Mouse (Mus musculus) kidney, postnatal 0 days (tissue): ENCODE data around the gene Acsm5. TPM values are rescaled to one million over a fixed set of nuclear protein-coding genes. Genes with fewer than 3 reads are reported as not detected.

ENCODE experiments used
- ATAC-seq: fragments of 200-750 bp; cut with Nextera tagmentation; replicated peaks from 2 replicates; pipeline ENCODE4 v1.8.0; 2017; ENCODE audit warnings: low read depth, moderate number of reproducible peaks, moderate TSS enrichment, moderate library complexity; ENCODE audit not compliant: low FRiP score
- DNase-seq: peaks from one replicate; pipeline ENCODE4 v3.0.0-alpha.2; 2016; ENCODE audit warnings: low spot score
- H3K27ac ChIP-seq: fragments of 300-500 bp; sonication (generic); 2 replicates; pipeline ENCODE4 v1.5.1; 2014; ENCODE audit warnings: mild to moderate bottlenecking
- H3K27me3 ChIP-seq: fragments of 300-500 bp; sonication (generic); 2 replicates; pipeline ENCODE4 v1.6.1; 2014; ENCODE audit warnings: low read length, mixed read lengths; ENCODE audit not compliant: insufficient read depth
- H3K36me3 ChIP-seq: fragments of 300-500 bp; sonication (generic); 2 replicates; pipeline ENCODE4 v1.6.1; 2014; ENCODE audit warnings: low read length, mixed read lengths; ENCODE audit not compliant: insufficient read depth
- H3K4me1 ChIP-seq: fragments of 300-500 bp; sonication (generic); replicated peaks from 2 replicates; pipeline ENCODE4 v1.6.1; 2014; ENCODE audit warnings: antibody characterized with exemption, low read length, mixed read lengths; ENCODE audit not compliant: insufficient read depth
- H3K4me2 ChIP-seq: fragments of 300-500 bp; sonication (generic); 2 replicates; pipeline ENCODE4 v1.6.1; 2014; ENCODE audit warnings: mild to moderate bottlenecking, low read length, moderate library complexity, mixed read lengths
- H3K4me3 ChIP-seq: fragments of 300-500 bp; sonication (generic); replicated peaks from 2 replicates; pipeline ENCODE4 v1.5.1; 2014; ENCODE audit warnings: low read depth, low read length
- H3K9ac ChIP-seq: fragments of 300-500 bp; sonication (generic); 2 replicates; pipeline ENCODE4 v1.6.1; 2014; ENCODE audit warnings: low read depth, low read length
- H3K9me3 ChIP-seq: fragments of 300-500 bp; sonication (generic); replicated peaks from 2 replicates; pipeline ENCODE4 v1.6.1; 2016; ENCODE audit warnings: low read length, inconsistent platforms, mixed read lengths
- CTCF ChIP-seq: IDR thresholded peaks from 2 replicates; pipeline ENCODE4 v1.5.1; 2016; ENCODE audit warnings: antibody characterized with exemption, low read depth, mild to moderate bottlenecking, moderate library complexity
- WGBS: fragments of 180-500 bp; shearing (Covaris S2); extraction: QIAGEN DNeasy Blood & Tissue Kit; methylation state at CpG from one replicate; pipeline ENCODE4 v1.1.7; 2014; 5-methylcytosine and 5-hydroxymethylcytosine counted together
- polyA plus RNA-seq: library from polyadenylated mRNA; unstranded; fragments of >200 nt; fragmentation: Nextera tagmentation; extraction: Ambion mirVana; gene quantifications from 2 replicates; pipeline ENCODE4 v1.2.1, GENCODE M21; 2015

The Acsm5 gene
- polyA plus RNA-seq, 1 experiment from 2014 or later, result 5.0 TPM

DNA sequence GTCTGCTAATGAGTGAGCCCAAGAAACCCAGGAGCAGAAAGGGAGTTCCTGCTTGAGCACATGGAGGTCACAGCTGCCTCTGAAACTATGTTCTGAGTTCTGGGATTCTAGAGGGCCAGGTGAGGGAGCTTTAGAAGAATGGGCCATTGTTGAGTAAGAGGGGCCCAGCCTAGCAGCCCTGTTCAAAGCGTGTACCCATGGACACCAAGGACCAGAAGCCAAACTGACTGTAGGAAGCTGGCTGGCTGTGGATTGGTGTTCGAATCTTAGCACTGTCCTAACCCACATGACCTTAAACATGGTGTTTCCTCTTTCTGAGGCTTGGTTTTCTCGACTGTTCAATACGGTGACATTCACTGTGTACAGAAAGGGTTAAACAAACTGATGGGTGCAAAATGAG, 4.1 kb downstream of the Acsm5 start, which contains the start of gene Pdilt:
Gene Pdilt, minus strand, starts transcription at position 101 of the 400 bp plus-strand sequence.
- Histone ChIP-seq H3K4me1 (no peaks in the 10 kb centered on the region; the same call in 1 of the 2 replicates), H3K27ac (no peak within 1 kb of the TSS), H3K27me3 (no peaks in the 10 kb centered on the region), H3K9me3 (no peaks in the 10 kb centered on the region), H3K4me2 (no peak within 1 kb of the TSS), H3K36me3 (no peaks in the 10 kb centered on the region), H3K9ac (no peak within 1 kb of the TSS), H3K4me3 (no peak within 1 kb of the TSS)
- no peak for DNase-seq
- WGBS, result 70% methylated on average over 4 of the region's 4 CpGs
- no peak for TF ChIP-seq CTCF
- no peak for ATAC-seq

DNA sequence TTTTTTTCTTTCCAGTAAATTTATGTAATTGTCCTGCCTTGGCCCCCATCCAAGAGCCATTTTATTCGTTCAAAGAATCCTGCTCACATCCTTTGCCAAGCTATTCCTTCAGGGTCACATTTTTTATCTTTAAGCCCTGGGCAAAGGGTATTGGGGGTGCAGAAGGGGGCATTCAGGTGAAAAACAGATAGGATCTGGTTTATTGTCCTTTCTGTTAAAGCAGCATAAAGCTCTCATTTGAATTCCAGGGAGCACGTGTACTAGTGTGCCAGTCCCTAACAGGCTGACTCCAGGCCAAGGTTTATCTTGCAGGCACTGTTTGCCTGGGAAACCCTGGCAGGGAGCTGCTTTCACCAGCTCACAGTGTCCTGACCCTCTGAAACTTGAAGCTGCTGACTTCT, 6.6 kb downstream of the Acsm5 start:
- Histone ChIP-seq H3K9me3 (no peaks in the 10 kb centered on the region), H3K4me3 (no peak overlapping the region), H3K4me1 (no peaks in the 10 kb centered on the region; the same call in 1 of the 2 replicates), H3K9ac (no peak overlapping the region), H3K27me3 (no peaks in the 10 kb centered on the region), H3K36me3 (no peaks in the 10 kb centered on the region), H3K27ac (peak overlapping the region; percentile 42; the same call in 1 of the 2 replicates), H3K4me2 (no peak overlapping the region)
- DNase-seq, result no peak
- no peak for TF ChIP-seq CTCF
- no peak for ATAC-seq
- WGBS, result 11% methylated on average over 2 of the region's 2 CpGs

DNA sequence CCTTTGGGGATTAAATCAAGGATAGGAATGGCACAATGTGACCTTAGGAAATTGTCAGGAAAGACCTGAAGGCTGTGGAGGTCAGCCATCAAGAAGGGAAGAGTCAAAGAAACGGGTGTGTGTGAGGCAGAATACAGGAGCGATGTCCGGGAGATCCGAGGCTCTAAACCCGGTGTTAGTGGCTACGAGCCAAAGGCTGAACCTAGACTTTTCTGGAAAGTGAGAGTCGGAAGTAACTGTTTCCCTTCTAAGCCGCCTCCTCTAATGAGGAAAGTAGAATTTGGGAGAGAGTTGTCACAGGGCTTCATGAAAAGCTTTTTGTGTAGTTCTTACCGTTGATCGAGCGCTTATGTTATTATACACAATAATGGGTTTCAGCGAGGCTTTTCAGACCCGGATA, 7.2 kb downstream of the Acsm5 start:
- Histone ChIP-seq H3K9me3 (no peaks in the 10 kb centered on the region), H3K4me1 (no peaks in the 10 kb centered on the region; the same call in 1 of the 2 replicates), H3K36me3 (no peaks in the 10 kb centered on the region), H3K9ac (no peak overlapping the region), H3K27me3 (no peaks in the 10 kb centered on the region), H3K27ac (peak overlapping the region; percentile 42; the same call in 1 of the 2 replicates), H3K4me3 (no peak overlapping the region), H3K4me2 (no peak overlapping the region)
- ATAC-seq, result no peak
- no peak for DNase-seq
- WGBS, result 77% methylated on average over 13 of the region's 13 CpGs
- TF ChIP-seq CTCF, result no peak

DNA sequence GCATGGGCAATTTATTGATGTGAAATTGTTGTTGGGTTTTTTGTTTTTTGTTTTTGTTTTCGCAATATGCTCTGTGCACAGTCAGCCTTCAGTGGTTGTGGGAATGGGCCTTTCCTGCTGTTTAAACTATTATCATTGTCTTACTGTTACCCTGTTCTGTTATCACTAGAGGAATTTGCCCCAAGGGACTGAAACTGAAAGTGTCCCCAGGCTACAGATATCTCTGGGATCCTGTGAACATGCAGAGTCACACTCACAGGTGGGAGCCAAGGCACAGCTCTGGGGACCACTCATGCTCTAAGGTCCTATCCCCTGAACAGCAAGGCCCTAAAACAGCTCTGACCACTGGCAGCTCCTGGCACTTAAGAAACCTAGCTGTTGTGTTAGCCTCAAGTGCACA, 7.9 kb downstream of the Acsm5 start:
- Histone ChIP-seq H3K36me3 (no peaks in the 10 kb centered on the region), H3K4me1 (no peaks in the 10 kb centered on the region; the same call in 1 of the 2 replicates), H3K9me3 (no peaks in the 10 kb centered on the region), H3K9ac (no peak overlapping the region), H3K4me2 (no peak overlapping the region), H3K27me3 (no peaks in the 10 kb centered on the region), H3K27ac (no peak overlapping the region), H3K4me3 (no peak overlapping the region)
- DNase-seq (no peak), ATAC-seq (no peak)
- TF ChIP-seq CTCF, result no peak
- WGBS, result 90% methylated on average over 1 of the region's 1 CpGs

DNA sequence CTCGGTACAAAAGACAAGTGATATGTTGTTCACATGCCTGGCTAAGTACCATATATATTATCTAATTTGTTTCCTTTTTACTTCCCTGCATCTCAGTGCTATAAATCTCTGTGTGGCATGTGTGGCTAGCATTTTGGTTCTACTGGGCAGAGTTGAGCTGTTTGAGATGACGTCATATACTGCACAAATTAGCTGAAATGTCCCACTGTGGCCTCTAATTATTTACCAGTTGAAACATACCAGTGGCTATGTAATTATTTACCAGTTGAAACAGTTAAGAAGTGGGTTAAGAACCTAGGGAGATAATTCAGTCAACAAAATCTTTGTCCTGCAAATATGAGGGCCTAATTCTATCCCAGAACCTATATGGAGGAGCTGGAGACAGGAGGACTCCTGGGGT, 8.3 kb downstream of the Acsm5 start:
- peak; percentile 56; the same call in 1 of the 2 replicates for ATAC-seq
- no peak overlapping the region for H3K27ac ChIP-seq
- H3K4me2 ChIP-seq, result no peak overlapping the region
- DNase-seq, result no peak
- no peak for TF ChIP-seq CTCF
- H3K27me3 ChIP-seq, result no peaks in the 10 kb centered on the region
- H3K9ac ChIP-seq, result no peak overlapping the region
- WGBS, result 28% methylated on average over 2 of the region's 2 CpGs
- no peak overlapping the region for H3K4me3 ChIP-seq
- H3K36me3 ChIP-seq, result no peaks in the 10 kb centered on the region
- no peaks in the 10 kb centered on the region; the same call in 1 of the 2 replicates for H3K4me1 ChIP-seq
- H3K9me3 ChIP-seq, result no peaks in the 10 kb centered on the region

DNA sequence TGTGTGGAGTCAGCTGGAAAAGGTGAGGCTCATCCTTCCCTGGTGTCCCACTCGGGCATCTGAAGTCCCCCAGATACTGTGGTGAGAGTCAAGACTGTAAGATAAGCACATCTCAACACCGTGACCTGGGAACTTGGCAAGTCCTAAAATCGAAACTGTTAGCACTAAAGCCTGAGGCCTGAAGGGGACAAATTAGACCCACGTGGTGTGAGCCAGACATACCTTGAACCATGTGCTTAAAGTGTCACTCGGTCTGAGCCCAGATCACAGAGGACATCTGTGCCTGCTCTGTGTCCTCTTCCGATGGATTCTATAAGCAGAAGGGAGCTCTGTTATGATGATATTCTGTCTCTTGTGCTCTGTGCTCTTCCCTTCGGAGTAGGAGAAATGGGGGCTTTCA, 9.4 kb downstream of the Acsm5 start:
- no peak overlapping the region for H3K9ac ChIP-seq
- no peaks in the 10 kb centered on the region for H3K27me3 ChIP-seq
- no peak for ATAC-seq
- no peak for TF ChIP-seq CTCF
- WGBS, result 69% methylated on average over 7 of the region's 7 CpGs
- no peak for DNase-seq
- H3K4me2 ChIP-seq, result no peak overlapping the region
- no peaks in the 10 kb centered on the region for H3K9me3 ChIP-seq
- H3K36me3 ChIP-seq, result no peaks in the 10 kb centered on the region
- no peaks in the 10 kb centered on the region; the same call in 1 of the 2 replicates for H3K4me1 ChIP-seq
- no peak overlapping the region for H3K27ac ChIP-seq
- H3K4me3 ChIP-seq, result no peak overlapping the region

DNA sequence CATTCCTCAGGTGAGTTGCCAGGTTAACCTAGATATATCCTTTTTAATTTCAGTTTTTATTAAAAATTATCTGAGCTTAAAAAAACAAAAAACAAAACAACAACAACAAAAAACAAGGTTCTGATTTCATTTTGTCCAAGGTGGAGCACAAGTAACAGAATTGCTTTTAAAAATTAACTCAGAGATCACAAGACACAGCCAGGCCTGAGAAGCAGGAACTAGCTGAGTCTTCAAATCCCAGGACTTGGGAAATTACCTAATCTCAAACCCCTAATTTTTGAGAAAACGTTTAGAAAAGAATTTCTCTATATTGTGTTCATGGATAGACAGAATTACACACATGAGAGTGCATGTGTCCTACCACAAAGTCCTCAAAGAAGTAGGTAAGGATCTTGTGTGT, 13.7 kb downstream of the Acsm5 start:
- H3K36me3 ChIP-seq, result no peaks in the 10 kb centered on the region
- no peak overlapping the region for H3K4me2 ChIP-seq
- WGBS, result 41% methylated on average over 1 of the region's 1 CpGs
- H3K4me1 ChIP-seq, result no peaks in the 10 kb centered on the region; the same call in 1 of the 2 replicates
- ATAC-seq, result no peak
- no peaks in the 10 kb centered on the region for H3K27me3 ChIP-seq
- no peak for DNase-seq
- TF ChIP-seq CTCF, result no peak
- H3K27ac ChIP-seq, result no peak overlapping the region
- no peak overlapping the region for H3K4me3 ChIP-seq
- H3K9me3 ChIP-seq, result no peaks in the 10 kb centered on the region
- H3K9ac ChIP-seq, result no peak overlapping the region
